Mouse (Mus musculus): ENCODE data around the gene Atpif1.

GRCm38 (mm10) chr4:132542724-132543123 is 9.3 kb upstream of the Atpif1 start:
- TF ChIP-seq CTCF (IDR thresholded peaks at IDR 0.05; ENCODE audit: low read depth, low read length): no peak
- no peak for TF ChIP-seq POLR2A (IDR thresholded peaks at IDR 0.05; ENCODE audit: borderline replicate concordance, low read depth, low read length)

Data from bone marrow macrophage, adult 2 months (primary cell).